Mouse (Mus musculus) monocyte, adult 59 days (primary cell): ENCODE results near the gene Nfx1. TPM values are rescaled to one million over a fixed set of nuclear protein-coding genes. Genes with fewer than 3 reads are reported as not detected.

Experiments used
- total RNA-seq, 2 experiments: library from RNA; stranded (reverse); gene quantifications; one replicate each; pipeline ENCODE4 v1.2.4; 2023

The Nfx1 gene
- total RNA-seq: 10 to 100 TPM; 47.4 to 52.6 TPM

DNA sequence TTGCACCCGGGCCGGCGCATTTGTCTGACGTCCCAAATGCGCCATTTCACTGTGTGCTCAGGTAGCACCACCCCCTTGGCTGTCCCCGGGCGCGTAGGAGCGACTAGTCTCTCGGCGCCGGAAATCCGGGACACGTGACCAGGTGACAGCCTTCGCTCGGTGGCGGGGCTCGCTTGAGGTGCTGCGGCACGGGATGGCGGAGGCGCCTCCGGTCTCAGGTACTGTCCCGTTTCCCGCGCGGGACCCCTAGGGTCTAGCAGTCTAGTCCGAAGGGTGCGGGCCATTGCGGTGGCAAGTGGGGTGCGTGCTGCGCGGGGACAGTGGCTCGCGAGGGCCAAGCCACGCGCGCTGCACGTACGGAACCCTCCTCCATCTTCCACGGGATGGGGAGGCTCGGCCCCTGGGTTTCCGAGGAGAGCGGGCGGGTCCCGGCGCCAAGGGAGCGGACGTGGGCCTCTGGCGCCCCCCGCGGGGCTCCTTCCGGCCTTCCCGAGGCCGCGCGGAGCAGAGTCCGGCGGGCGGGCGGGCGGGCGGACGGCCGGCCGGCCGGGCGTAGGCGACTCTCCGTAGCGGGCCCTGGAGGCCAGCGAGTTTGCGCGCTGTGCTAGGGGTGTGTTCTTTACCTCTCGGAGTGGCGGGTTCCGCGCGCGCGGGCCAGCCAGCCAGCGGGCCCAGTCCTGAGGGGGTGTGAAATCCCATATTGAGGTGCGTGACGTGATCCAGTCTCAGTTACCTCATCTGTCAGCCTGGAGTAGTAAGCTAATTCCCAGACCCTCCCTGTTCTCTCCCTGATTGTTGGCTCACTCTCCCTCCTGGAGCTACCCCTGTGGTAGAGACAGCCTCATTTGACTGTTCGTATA is at the start of gene Nfx1:
Gene Nfx1 (plus strand): TSS at position 65 of the 860 bp plus-strand sequence.

DNA sequence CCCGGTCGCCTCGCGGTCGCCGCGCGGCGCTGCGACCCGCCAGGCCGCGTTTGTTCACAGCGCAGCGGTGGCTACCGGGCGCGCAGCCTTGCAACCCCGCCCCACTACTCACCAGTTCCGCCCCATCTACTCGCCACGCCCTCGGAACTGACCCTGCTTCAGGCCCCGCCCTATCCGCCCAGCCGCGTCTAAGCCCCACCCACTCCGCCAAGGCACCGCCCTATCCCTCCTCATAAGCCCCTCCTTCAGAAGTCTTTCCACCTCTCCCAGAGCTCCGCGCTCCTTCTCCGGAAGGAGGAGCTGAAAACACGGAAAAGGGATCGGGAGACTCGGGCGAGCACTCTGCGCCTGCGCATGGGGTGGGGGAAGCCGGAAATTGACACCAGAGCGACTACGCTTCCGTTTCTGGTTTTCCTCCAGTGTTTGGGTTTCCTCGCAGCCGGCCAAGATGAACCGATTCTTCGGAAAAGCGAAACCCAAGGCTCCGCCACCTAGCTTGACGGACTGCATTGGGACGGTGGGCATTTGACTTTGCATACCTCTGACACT is 22.5 kb upstream of the Nfx1 start, which contains the start of the genes Bag1 and Chmp5:
Gene Bag1 (minus strand): TSS at position 135 of the 549 bp plus-strand sequence.
Gene Chmp5 (plus strand): TSS at position 248 of the 549 bp plus-strand sequence.

DNA sequence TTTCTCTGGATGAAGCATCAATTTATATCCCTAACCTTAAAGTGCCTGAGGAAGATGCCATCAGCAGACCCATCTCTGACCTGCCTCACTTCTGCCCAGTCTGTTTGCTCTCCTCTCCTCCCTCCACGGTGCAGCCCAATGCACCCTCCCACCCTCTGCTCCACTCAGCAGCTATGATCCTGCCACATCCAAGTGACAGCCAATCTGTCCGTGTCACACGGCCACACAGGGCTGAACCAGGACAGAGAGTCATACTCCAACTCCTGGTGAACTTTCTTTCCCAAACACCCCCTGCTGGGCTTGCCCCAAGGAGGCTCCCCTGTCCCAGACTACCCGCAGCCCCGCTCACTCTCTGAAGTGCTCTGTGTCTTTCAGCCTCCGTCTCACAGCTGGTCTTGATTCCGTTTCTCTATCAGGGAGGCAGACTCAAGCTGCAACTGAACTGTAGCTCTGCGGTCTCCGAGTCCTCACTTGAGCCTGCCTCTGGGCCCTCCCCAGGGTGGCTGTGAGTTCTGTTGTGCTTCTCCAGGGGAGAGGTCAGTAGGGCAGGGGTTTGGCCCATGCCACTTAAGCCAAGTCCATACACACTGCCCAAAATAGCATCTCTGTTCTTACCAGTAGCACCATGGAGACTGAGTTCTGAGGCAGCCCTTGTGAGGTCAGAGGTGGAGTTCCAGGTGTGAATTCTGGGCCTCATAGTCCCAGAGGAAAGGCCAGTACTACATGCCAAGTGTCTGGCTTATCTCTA is 77.0 kb downstream of the Nfx1 start, which contains the start of gene Aqp7:
Gene Aqp7 (minus strand): TSS at position 616 of the 748 bp plus-strand sequence.

Other genes starting within 250 kb of the Nfx1 start
- 100 to 1,000 TPM; 241 to 250 TPM for gene Dnaja1, start 248.8 kb upstream of the Nfx1 start, total RNA-seq
- gene Smu1, start 213.0 kb upstream of the Nfx1 start, total RNA-seq: 10 to 100 TPM; 53.4 to 60.9 TPM
- gene B4galt1, start 116.9 kb upstream of the Nfx1 start, total RNA-seq: 10 to 100 TPM; 53.6 to 58.1 TPM
- gene Spink4, start 50.9 kb upstream of the Nfx1 start, total RNA-seq: not detected
- gene Bag1, start 22.6 kb upstream of the Nfx1 start, total RNA-seq: 10 to 100 TPM; 80.8 to 81.4 TPM
- gene Chmp5, start 22.5 kb upstream of the Nfx1 start, total RNA-seq: 10 to 100 TPM; 52.3 to 56.3 TPM
- not detected for gene Aqp7, start 77.2 kb downstream of the Nfx1 start, total RNA-seq
- under 1 TPM in 1 of 2 experiments, not detected in 1; 0.45 TPM for gene Aqp3, start 127.3 kb downstream of the Nfx1 start, total RNA-seq
- 10 to 100 TPM; 35.6 to 39.7 TPM for gene Nol6, start 153.5 kb downstream of the Nfx1 start, total RNA-seq
- gene Ube2r2, start 164.8 kb downstream of the Nfx1 start, total RNA-seq: 10 to 100 TPM; 58.4 to 72.8 TPM